Mouse (Mus musculus) liver, embryonic 15.5 days (tissue): ENCODE results near the gene Rnf220. TPM values are rescaled to one million over a fixed set of nuclear protein-coding genes. Genes with fewer than 3 reads are reported as not detected.

ENCODE experiments used
- ATAC-seq: fragments of 200-750 bp; cut with Nextera tagmentation; 2 replicates; pipeline ENCODE4 v1.8.0; 2017; ENCODE audit warnings: moderate number of reproducible peaks, mild to moderate bottlenecking, moderate library complexity; ENCODE audit not compliant: insufficient read depth
- H3K27ac ChIP-seq: fragments of 300-500 bp; sonication (generic); replicated peaks from 2 replicates; pipeline ENCODE4 v1.5.1; 2015; ENCODE audit warnings: mild to moderate bottlenecking, inconsistent platforms
- H3K27me3 ChIP-seq: fragments of 300-500 bp; sonication (generic); 2 replicates; pipeline ENCODE4 v1.6.1; 2015; ENCODE audit warnings: mild to moderate bottlenecking, inconsistent platforms
- H3K36me3 ChIP-seq: fragments of 300-500 bp; sonication (generic); replicated peaks from 2 replicates; pipeline ENCODE4 v1.6.1; 2015; ENCODE audit warnings: moderate library complexity, mild to moderate bottlenecking, inconsistent platforms
- H3K4me1 ChIP-seq: fragments of 300-500 bp; sonication (generic); replicated peaks from 2 replicates; pipeline ENCODE4 v1.6.1; 2015; ENCODE audit warnings: inconsistent platforms
- H3K4me2 ChIP-seq: fragments of 300-500 bp; sonication (generic); 2 replicates; pipeline ENCODE4 v1.6.1; 2015; ENCODE audit warnings: moderate library complexity, mild to moderate bottlenecking, inconsistent platforms
- H3K4me3 ChIP-seq: fragments of 300-500 bp; sonication (generic); replicated peaks from 2 replicates; pipeline ENCODE4 v1.5.1; 2015; ENCODE audit warnings: mild to moderate bottlenecking, inconsistent platforms
- H3K9ac ChIP-seq: fragments of 300-500 bp; sonication (generic); 2 replicates; pipeline ENCODE4 v1.6.1; 2015; ENCODE audit warnings: moderate library complexity, mild to moderate bottlenecking, inconsistent platforms
- H3K9me3 ChIP-seq: fragments of 300-500 bp; sonication (generic); replicated peaks from 2 replicates; pipeline ENCODE4 v1.6.1; 2016; ENCODE audit warnings: inconsistent platforms
- WGBS: fragments of 180-500 bp; shearing (Covaris S2); methylation state at CpG from one replicate; pipeline ENCODE4 v1.1.7; 2015; ENCODE audit warnings: mixed read lengths; ENCODE audit not compliant: insufficient replicate concordance; 5-methylcytosine and 5-hydroxymethylcytosine counted together
- polyA plus RNA-seq: library from polyadenylated mRNA; unstranded; fragments of >200 nt; fragmentation: Nextera tagmentation; extraction: Ambion mirVana; gene quantifications from 2 replicates; pipeline ENCODE4 v1.2.1, GENCODE M21; 2015

The Rnf220 gene
- polyA plus RNA-seq, 1 experiment from 2014 or later, result 25.1 TPM

GRCm38 (mm10) chr4:117476777-117477176 lies 20.1 kb downstream of the Rnf220 start:
- Histone ChIP-seq H3K36me3 (no peaks in the 10 kb centered on the region), H3K27me3 (peaks cover 3% of the 10 kb centered on the region; the same call in 1 of the 2 replicates), H3K4me3 (no peak overlapping the region), H3K27ac (peak overlapping the region; percentile 77), H3K4me1 (peaks cover 94% of the 10 kb centered on the region), H3K9me3 (no peaks in the 10 kb centered on the region), H3K9ac (no peak overlapping the region), H3K4me2 (peak overlapping the region; percentile 51)
- WGBS, result 31% methylated on average over 4 of the region's 4 CpGs
- ATAC-seq, result no peak

GRCm38 (mm10) chr4:117476355-117476754 lies 20.5 kb downstream of the Rnf220 start:
- no peak overlapping the region for H3K9ac ChIP-seq
- peak; percentile 72 for ATAC-seq
- peak overlapping the region; percentile 77 for H3K27ac ChIP-seq
- no peaks in the 10 kb centered on the region for H3K36me3 ChIP-seq
- no peaks in the 10 kb centered on the region for H3K9me3 ChIP-seq
- no peak overlapping the region for H3K4me3 ChIP-seq
- H3K4me1 ChIP-seq, result peaks cover 90% of the 10 kb centered on the region
- H3K27me3 ChIP-seq, result peaks cover 3% of the 10 kb centered on the region; the same call in 1 of the 2 replicates
- H3K4me2 ChIP-seq, result peak overlapping the region; percentile 51

- Histone ChIP-seq H3K36me3 (no peaks in the 10 kb centered on the region), H3K4me1 (peaks cover 66% of the 10 kb centered on the region), H3K27ac (peak overlapping the region; percentile 91), H3K4me3 (peak overlapping the region; percentile 60), H3K27me3 (peaks cover 3% of the 10 kb centered on the region; the same call in 1 of the 2 replicates), H3K9ac (peak overlapping the region; percentile 54), H3K9me3 (no peaks in the 10 kb centered on the region), H3K4me2 (peak overlapping the region; percentile 85)
- ATAC-seq, result peak; percentile 75
These were observed 22.9 kb downstream of the Rnf220 start for GRCm38 (mm10) chr4:117473985-117474354.

GRCm38 (mm10) chr4:117473291-117473984 lies 23.4 kb downstream of the Rnf220 start:
- Histone ChIP-seq H3K9ac (peak overlapping the region; percentile 54), H3K36me3 (no peaks in the 10 kb centered on the region), H3K4me3 (peak overlapping the region; percentile 60), H3K4me1 (peaks cover 61% of the 10 kb centered on the region), H3K4me2 (peak overlapping the region; percentile 85), H3K27me3 (0 out of 2 replicates have a peak, but pooled peaks cover 3% of the 10 kb centered on the region), H3K27ac (peak overlapping the region; percentile 91), H3K9me3 (no peaks in the 10 kb centered on the region)
- WGBS, result 5% methylated on average over 14 of the region's 14 CpGs
- peak; percentile 78 for ATAC-seq

- no peaks in the 10 kb centered on the region for H3K9me3 ChIP-seq
- H3K27ac ChIP-seq, result no peak overlapping the region
- no peak overlapping the region for H3K4me3 ChIP-seq
- H3K27me3 ChIP-seq, result 0 out of 2 replicates have a peak, but pooled peaks cover 3% of the 10 kb centered on the region
- 66% methylated on average over 4 of the region's 4 CpGs for WGBS
- H3K4me2 ChIP-seq, result no peak overlapping the region
- no peak overlapping the region for H3K9ac ChIP-seq
- no peak for ATAC-seq
- no peaks in the 10 kb centered on the region for H3K36me3 ChIP-seq
- peaks cover 21% of the 10 kb centered on the region for H3K4me1 ChIP-seq
These were observed 27.4 kb downstream of the Rnf220 start for GRCm38 (mm10) chr4:117469471-117469870.

GRCm38 (mm10) chr4:117467936-117468335 lies 28.9 kb downstream of the Rnf220 start:
- H3K9me3 ChIP-seq, result no peaks in the 10 kb centered on the region
- H3K36me3 ChIP-seq, result no peaks in the 10 kb centered on the region
- H3K4me2 ChIP-seq, result no peak overlapping the region
- no peak for ATAC-seq
- no peaks in the 10 kb centered on the region for H3K27me3 ChIP-seq
- H3K9ac ChIP-seq, result no peak overlapping the region
- no peak overlapping the region for H3K4me3 ChIP-seq
- WGBS, result 73% methylated on average over 7 of the region's 7 CpGs
- peaks cover 6% of the 10 kb centered on the region for H3K4me1 ChIP-seq
- no peak overlapping the region for H3K27ac ChIP-seq

GRCm38 (mm10) chr4:117449151-117449550 lies 47.7 kb downstream of the Rnf220 start:
- ATAC-seq, result no peak
- 68% methylated on average over 1 of the region's 1 CpGs for WGBS
- Histone ChIP-seq H3K9ac (no peak overlapping the region), H3K9me3 (no peaks in the 10 kb centered on the region), H3K4me3 (no peak overlapping the region), H3K27ac (no peak overlapping the region), H3K4me1 (no peaks in the 10 kb centered on the region), H3K36me3 (no peaks in the 10 kb centered on the region), H3K27me3 (no peaks in the 10 kb centered on the region), H3K4me2 (no peak overlapping the region)

- H3K9ac ChIP-seq, result no peak overlapping the region
- no peaks in the 10 kb centered on the region for H3K4me1 ChIP-seq
- no peak overlapping the region for H3K4me2 ChIP-seq
- H3K36me3 ChIP-seq, result no peaks in the 10 kb centered on the region
- no peaks in the 10 kb centered on the region for H3K9me3 ChIP-seq
- no peaks in the 10 kb centered on the region for H3K27me3 ChIP-seq
- 73% methylated on average over 3 of the region's 3 CpGs for WGBS
- ATAC-seq, result no peak
- H3K27ac ChIP-seq, result no peak overlapping the region
- H3K4me3 ChIP-seq, result no peak overlapping the region
These were observed 48.9 kb downstream of the Rnf220 start for GRCm38 (mm10) chr4:117447926-117448325.

- Histone ChIP-seq H3K4me3 (no peak overlapping the region), H3K4me1 (no peaks in the 10 kb centered on the region), H3K9me3 (no peaks in the 10 kb centered on the region), H3K4me2 (peak overlapping the region; percentile 1; the same call in 1 of the 2 replicates), H3K36me3 (no peaks in the 10 kb centered on the region), H3K9ac (no peak overlapping the region), H3K27ac (no peak overlapping the region), H3K27me3 (no peaks in the 10 kb centered on the region)
- ATAC-seq, result no peak
- 54% methylated on average over 19 of the region's 19 CpGs for WGBS
These were observed 51.2 kb downstream of the Rnf220 start for GRCm38 (mm10) chr4:117445516-117446207.

GRCm38 (mm10) chr4:117438919-117439318 lies 57.9 kb downstream of the Rnf220 start:
- no peaks in the 10 kb centered on the region; the same call in 1 of the 2 replicates for H3K4me1 ChIP-seq
- H3K9ac ChIP-seq, result no peak overlapping the region
- ATAC-seq, result no peak
- WGBS, result 50% methylated on average over 3 of the region's 3 CpGs
- H3K4me3 ChIP-seq, result no peak overlapping the region
- no peaks in the 10 kb centered on the region for H3K9me3 ChIP-seq
- no peak overlapping the region for H3K4me2 ChIP-seq
- H3K27me3 ChIP-seq, result 0 out of 2 replicates have a peak, but pooled peaks cover 9% of the 10 kb centered on the region
- no peak overlapping the region for H3K27ac ChIP-seq
- no peaks in the 10 kb centered on the region for H3K36me3 ChIP-seq

- 68% methylated on average over 14 of the region's 14 CpGs for WGBS
- Histone ChIP-seq H3K9me3 (no peaks in the 10 kb centered on the region), H3K36me3 (no peaks in the 10 kb centered on the region), H3K27me3 (0 out of 2 replicates have a peak, but pooled peaks cover 9% of the 10 kb centered on the region), H3K27ac (no peak overlapping the region), H3K4me3 (no peak overlapping the region), H3K9ac (no peak overlapping the region), H3K4me2 (no peak overlapping the region), H3K4me1 (no peaks in the 10 kb centered on the region; the same call in 1 of the 2 replicates)
- no peak for ATAC-seq
These were observed 58.8 kb downstream of the Rnf220 start for GRCm38 (mm10) chr4:117438064-117438463.
